Mouse (Mus musculus) layer of hippocampus, adult 9-11 months (tissue): ENCODE measurements around the gene Setd7.

ENCODE experiments used
- DNase-seq: peaks from one replicate; pipeline ENCODE4 v3.0.0; 2022

Gene Setd7

DNA sequence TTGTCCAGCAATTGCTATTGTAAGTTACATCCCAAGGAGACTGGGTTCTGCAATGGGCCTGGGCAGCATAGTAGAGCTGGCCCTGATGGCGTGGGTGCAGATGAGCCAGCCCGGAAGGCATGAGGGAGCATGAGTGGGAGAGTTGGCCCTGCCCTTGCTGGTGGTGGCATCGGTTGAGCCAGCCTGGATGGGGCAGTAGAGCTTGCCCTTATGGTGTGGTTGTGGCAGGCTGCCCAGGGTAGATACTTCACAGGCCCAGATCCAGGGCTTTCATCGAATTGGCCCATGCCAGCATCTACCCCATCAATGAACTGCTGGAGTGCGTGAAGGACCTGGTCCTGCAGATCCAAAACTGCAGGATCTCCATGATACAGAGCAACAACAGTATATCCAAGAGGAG lies 48.7 kb downstream of the Setd7 start:
- DNase-seq = no peak

- peak; percentile 77 for DNase-seq
These were observed 49.8 kb downstream of the Setd7 start for GRCm38 (mm10) chr3:51510903-51511302.

DNA sequence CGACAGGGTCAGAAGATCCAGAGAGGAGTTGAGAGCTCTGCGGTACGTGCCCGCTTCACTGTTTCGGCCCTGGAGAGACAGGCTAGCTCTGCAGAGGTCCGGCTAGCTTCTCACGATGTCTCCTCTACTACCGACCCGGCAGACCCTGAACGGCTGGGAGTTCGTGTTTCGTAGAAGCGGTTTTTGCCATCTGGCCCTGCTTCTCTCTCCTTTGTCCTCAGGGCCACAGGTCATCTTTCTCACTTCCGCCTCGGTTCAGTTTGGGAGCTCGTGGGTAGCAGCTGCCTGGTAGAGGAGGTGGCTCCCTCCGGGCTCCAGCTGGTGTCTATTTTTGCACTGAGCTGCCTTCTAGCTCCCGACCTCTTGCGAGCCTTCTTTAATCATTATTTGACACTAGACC lies 55.2 kb downstream of the Setd7 start:
- peak; percentile 45 for DNase-seq

GRCm38 (mm10) chr3:51504385-51504952 lies 56.2 kb downstream of the Setd7 start:
- no peak for DNase-seq

GRCm38 (mm10) chr3:51499876-51500275 lies 60.8 kb downstream of the Setd7 start:
- no peak for DNase-seq

DNA sequence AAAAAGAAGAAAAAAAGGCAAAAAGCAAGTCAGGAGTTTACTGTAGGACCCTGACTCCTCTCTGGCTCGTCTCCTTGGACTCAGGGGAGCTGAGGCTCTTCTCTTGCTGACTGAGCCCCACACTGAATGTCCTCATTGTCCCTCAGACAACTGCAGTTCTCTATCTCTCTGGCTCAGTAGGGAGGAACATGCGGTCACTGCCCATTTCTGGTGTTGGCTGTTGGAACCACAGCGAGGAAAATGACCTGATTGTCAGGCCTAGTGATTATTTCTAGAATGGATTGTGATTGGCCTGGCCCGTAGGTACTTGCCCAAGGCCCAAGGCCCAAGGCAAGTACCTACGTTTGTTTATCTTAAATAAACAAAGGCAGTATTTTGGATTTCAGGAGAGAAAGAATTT lies 62.0 kb downstream of the Setd7 start:
- DNase-seq = peak; percentile 41

- no peak for DNase-seq
These were observed 62.7 kb downstream of the Setd7 start for GRCm38 (mm10) chr3:51497978-51498377.

DNA sequence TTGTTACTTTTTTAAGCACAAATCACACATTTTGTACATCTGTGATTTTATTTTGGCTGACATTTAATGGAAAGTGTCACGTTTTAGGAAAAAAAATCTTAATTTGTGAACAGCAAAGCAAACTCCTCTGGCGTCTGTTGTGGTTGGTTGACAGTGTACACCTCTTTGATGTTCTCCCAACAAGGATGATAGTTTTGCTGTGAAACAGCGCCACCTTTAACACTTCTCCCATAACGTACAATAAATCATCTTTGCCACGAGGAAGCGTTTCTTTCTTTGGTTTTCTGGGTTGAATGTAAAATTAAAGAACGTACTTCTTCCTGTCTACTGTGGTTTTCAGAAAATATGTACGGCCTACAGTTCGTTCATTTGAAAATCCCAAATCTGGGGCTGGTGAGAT lies 65.0 kb downstream of the Setd7 start:
- DNase-seq = no peak

GRCm38 (mm10) chr3:51494466-51494865 lies 66.2 kb downstream of the Setd7 start:
- DNase-seq = no peak

DNA sequence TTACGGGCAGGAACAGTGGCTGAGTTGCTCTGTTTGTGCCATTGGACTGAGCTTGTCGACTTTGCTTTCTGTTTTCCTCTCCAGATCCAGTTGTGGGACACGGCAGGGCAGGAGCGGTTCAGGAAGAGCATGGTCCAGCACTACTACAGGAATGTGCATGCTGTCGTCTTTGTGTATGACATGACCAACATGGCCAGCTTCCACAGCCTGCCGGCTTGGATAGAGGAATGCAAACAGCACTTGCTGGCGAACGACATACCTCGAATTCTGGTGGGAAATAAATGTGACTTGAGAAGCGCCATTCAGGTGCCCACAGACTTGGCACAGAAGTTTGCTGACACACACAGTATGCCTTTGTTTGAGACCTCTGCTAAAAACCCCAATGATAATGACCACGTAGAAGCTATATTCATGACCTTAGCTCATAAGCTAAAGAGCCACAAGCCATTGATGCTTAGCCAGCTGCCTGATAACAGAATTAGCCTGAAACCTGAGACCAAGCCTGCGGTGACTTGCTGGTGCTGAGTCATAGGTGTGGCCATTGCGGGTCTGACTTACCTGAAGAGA lies 67.3 kb downstream of the Setd7 start:
- DNase-seq = no peak

DNA sequence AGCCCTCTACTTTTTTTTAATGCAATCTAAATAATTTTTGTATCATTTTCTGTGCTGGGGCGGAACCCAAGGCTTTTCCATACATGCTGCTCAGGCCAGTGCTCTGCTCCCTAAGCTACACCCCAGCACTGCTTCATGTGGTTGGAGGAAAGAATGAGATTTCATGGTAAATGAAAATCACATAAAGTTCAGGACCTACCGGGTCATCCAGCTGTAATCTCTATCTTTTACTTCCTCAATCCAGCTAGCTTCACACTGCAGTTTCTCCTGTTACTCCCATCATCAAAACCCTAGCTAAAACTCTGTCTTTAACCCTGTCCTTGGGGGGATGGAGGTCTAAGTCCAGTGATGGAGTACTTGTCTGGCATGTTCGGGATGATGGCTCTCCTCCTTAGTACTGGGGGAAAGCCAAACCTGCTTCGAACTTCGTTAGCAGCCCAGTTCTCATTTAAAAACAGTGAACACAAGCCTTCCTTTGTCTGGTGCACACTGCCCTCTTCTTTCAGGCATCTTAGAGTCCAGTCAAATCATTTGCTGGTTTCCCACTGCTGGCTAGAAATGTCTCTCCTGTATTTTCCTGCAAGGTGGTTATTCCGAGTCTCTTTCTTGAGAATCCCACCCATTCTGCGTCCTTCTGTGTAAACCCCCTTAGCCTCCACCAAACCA lies 70.5 kb downstream of the Setd7 start:
- no peak for DNase-seq

- no peak for DNase-seq
These were observed 74.0 kb downstream of the Setd7 start for GRCm38 (mm10) chr3:51486491-51487195.

- no peak for DNase-seq
These were observed 75.3 kb downstream of the Setd7 start for GRCm38 (mm10) chr3:51485347-51485746.

DNA sequence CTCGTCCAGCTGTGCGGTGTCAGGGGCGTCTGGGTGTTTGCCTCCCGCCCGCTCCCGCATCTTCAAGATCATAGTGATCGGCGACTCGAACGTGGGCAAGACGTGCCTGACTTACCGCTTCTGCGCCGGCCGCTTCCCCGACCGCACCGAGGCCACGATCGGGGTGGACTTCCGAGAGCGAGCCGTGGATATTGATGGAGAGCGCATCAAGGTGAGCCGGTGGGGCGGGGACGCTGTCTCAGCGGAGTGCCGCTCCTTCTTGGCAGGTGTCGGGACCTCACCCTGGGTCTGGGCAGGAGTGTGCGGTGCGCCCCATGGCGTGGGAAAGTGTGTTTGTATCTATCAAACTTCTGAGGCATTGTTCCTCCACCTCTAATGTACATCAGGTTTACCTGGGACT lies 76.3 kb downstream of the Setd7 start:
- DNase-seq = no peak

DNA sequence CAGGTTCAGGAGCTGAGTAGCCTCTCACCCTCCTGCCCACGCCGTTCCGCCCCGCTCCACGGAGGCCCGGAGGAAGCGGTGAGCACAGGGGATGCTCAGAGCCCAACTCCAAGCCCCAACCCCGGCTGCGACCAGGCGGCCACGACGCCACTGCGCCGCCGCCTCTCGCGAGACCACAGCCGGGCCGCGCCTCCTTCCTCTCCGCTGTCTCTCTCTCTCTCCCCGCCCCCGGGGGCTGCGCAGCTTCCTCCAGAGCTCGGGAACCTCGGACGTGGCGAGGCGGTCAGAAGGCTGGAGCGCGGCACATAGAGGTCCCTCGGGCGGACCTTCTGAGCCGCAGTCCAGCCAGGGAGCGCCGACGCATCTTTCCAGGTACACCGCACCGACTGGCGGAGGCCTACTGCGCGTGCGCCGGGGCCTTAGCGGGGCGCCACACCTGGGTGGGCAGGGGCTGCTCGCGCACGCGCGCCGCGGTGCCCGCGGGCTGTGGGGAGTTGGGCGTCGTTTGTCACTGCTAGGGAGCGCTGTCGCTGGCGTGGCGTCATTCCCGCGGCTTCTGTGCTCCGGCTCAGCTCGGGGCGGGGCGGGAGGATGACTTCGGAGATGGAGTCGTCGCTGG lies 76.8 kb downstream of the Setd7 start, which contains the start of gene Rab33b:
Rab33b (plus strand) TSS at position 180 of the 619 bp plus-strand sequence.
- peak; percentile 98 for DNase-seq

DNA sequence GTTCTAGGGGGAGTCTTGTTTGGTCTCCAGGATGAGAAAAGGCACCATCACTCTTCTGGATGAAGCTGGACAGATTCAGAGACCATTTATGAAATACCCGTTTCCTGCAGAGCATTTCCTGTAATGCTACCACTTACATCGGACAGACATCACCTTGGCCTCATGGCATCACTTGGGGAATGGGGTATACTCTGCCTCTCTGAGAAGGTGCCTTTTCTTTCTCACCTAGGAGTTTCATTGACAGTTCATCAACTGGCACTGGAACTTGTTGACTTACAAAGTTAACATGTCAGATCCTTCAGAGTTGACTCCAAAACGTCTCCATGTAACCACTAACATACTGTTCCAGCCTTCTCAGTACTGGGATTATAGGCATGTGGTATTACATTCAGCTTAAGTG lies 77.9 kb downstream of the Setd7 start:
- DNase-seq = no peak

GRCm38 (mm10) chr3:51481881-51482280 lies 78.8 kb downstream of the Setd7 start:
- no peak for DNase-seq

GRCm38 (mm10) chr3:51481059-51481458 lies 79.6 kb downstream of the Setd7 start:
- DNase-seq = no peak

DNA sequence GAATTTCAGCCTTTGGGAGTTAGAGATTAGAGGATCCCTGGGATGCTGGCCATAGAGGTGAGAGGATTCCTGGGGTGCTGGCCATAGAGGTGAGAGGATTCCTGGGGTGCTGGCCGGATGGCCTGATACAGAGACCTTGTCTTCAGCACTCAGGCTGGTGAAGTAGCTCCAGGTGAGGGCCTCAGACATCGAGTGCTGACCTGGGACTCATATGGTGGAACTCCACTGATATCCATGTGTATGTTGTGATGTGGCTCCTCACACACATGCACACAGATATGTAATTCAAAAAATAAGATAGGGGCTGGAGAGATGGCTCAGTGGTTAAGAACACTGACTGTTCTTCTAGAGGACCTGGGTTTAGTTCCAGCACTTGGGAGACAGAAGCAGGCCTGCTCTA lies 80.8 kb downstream of the Setd7 start:
- no peak for DNase-seq

- no peak for DNase-seq
These were observed 85.0 kb downstream of the Setd7 start for GRCm38 (mm10) chr3:51475706-51476105.

GRCm38 (mm10) chr3:51468530-51468929 lies 92.1 kb downstream of the Setd7 start:
- DNase-seq = no peak
